Mouse (Mus musculus) ovary, postnatal 36 days (tissue): ENCODE measurements at regions not wholly inside any gene's neighbourhood (a gene's known extent, or its start where the extent isn't known, plus 50 kb on each side); places are given as distances from the start of the nearest gene placed in this dataset.

ENCODE experiments used
- DNase-seq: peaks from one replicate; pipeline ENCODE4 v3.0.0; 2022; ENCODE audit warnings: low spot score, mixed read lengths

GRCm38 (mm10) chr3:102311482-102312225, 107.2 kb upstream of the Vangl1 start:
- no peak for DNase-seq

GRCm38 (mm10) chr3:102310243-102310642, 105.8 kb upstream of the Vangl1 start:
- no peak for DNase-seq

GRCm38 (mm10) chr3:102309756-102310155, 105.3 kb upstream of the Vangl1 start:
- peak; percentile 72 for DNase-seq

- no peak for DNase-seq
Measured at GRCm38 (mm10) chr3:102307656-102308055, 103.2 kb upstream of the Vangl1 start.

- no peak for DNase-seq
Measured at GRCm38 (mm10) chr3:102292385-102292784, 87.9 kb upstream of the Vangl1 start.

GRCm38 (mm10) chr3:102281983-102282382, 77.5 kb upstream of the Vangl1 start:
- no peak for DNase-seq

GRCm38 (mm10) chr3:102276758-102277157, 72.3 kb upstream of the Vangl1 start:
- no peak for DNase-seq

- DNase-seq = no peak
Measured at GRCm38 (mm10) chr3:102276283-102276682, 71.8 kb upstream of the Vangl1 start.

GRCm38 (mm10) chr3:102275256-102276022, 70.9 kb upstream of the Vangl1 start:
- DNase-seq = peak; percentile 18

GRCm38 (mm10) chr3:102270779-102271178, 66.3 kb upstream of the Vangl1 start:
- no peak for DNase-seq

- DNase-seq = no peak
Measured at GRCm38 (mm10) chr3:102270257-102270656, 65.8 kb upstream of the Vangl1 start.

- DNase-seq = no peak
Measured at GRCm38 (mm10) chr3:102266136-102266535, 61.6 kb upstream of the Vangl1 start.

- DNase-seq = no peak
Measured at GRCm38 (mm10) chr3:102265146-102265545, 60.7 kb upstream of the Vangl1 start.

- no peak for DNase-seq
Measured at GRCm38 (mm10) chr3:102263326-102263725, 58.8 kb upstream of the Vangl1 start.

GRCm38 (mm10) chr3:102262665-102263064, 58.2 kb upstream of the Vangl1 start:
- no peak for DNase-seq

GRCm38 (mm10) chr3:102261517-102261916, 57.0 kb upstream of the Vangl1 start:
- DNase-seq = no peak
